Mouse (Mus musculus): ENCODE data around the gene Clic6.

DNA sequence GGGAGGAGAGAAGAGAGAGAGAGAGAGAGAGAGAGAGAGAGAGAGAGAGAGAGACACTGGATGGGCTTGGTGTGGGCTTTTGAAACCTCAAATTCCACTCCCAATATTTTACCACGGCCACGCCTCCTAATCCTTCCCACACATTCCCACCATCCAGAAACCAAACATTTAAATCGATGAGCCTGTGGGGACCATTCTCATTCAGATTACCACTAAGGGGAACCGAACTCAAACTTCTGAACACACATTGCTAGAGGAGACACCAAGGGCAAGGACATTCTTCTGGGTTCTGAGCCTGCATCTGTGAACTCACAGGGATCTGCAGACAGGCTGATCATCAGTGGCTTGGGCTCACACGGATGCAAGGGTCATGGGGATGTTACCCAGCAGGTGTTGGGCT lies 2.9 kb downstream of the Clic6 start:
- no peak for TF ChIP-seq TAL1 (IDR thresholded peaks at IDR 0.05; ENCODE audit: low read length)
- no peak for TF ChIP-seq GATA1 (IDR thresholded peaks at IDR 0.05; ENCODE audit: low read length)
